Mouse (Mus musculus) frontal cortex, postnatal 10 days (tissue): ENCODE measurements at regions not wholly inside any gene's neighbourhood (a gene's known extent, or its start where the extent isn't known, plus 50 kb on each side); places are given as distances from the start of the nearest gene placed in this dataset.

Source experiments
- DNase-seq, 2 experiments: peaks; one replicate each; pipeline ENCODE4 v3.0.0; 2022; ENCODE audit warnings: low spot score in 2 of 2, mixed read lengths in 1 of 2

- no peak for DNase-seq
These were observed 210.9 kb downstream of the Lrig3 start for GRCm38 (mm10) chr10:126176759-126177473.

- DNase-seq: no peak
These were observed 216.4 kb downstream of the Lrig3 start for GRCm38 (mm10) chr10:126182386-126182785.

GRCm38 (mm10) chr10:126183961-126184360, 218.0 kb downstream of the Lrig3 start:
- no peak for DNase-seq

GRCm38 (mm10) chr10:126185410-126185809, 219.4 kb downstream of the Lrig3 start:
- no peak for DNase-seq

- no peak for DNase-seq
These were observed 220.1 kb downstream of the Lrig3 start for GRCm38 (mm10) chr10:126186086-126186485.

- no peak for DNase-seq
These were observed 223.0 kb downstream of the Lrig3 start for GRCm38 (mm10) chr10:126189001-126189400.
